Mouse (Mus musculus) ES-E14 (cell line): ENCODE measurements around the gene Acot3.

Experiments used
- CHD2 ChIP-seq: IDR thresholded peaks from 2 replicates; pipeline ENCODE4 v1.6.1; 2014; ENCODE audit warnings: mild to moderate bottlenecking, low read depth, low read length, inconsistent platforms
- HCFC1 ChIP-seq: IDR thresholded peaks from 2 replicates; pipeline ENCODE4 v1.6.1; 2012; ENCODE audit warnings: low read length, inconsistent platforms, borderline replicate concordance; ENCODE audit not compliant: insufficient read depth
- MAFK ChIP-seq: IDR thresholded peaks from 2 replicates; pipeline ENCODE4 v1.6.1; 2014; ENCODE audit warnings: mild to moderate bottlenecking, low read depth, low read length, inconsistent platforms; ENCODE audit not compliant: insufficient read depth
- ZC3H11A ChIP-seq: IDR thresholded peaks from 2 replicates; pipeline ENCODE4 v1.6.1; 2012; ENCODE audit warnings: low read depth, mild to moderate bottlenecking, inconsistent platforms, low read length, borderline replicate concordance
- ZNF384 ChIP-seq: IDR thresholded peaks from 2 replicates; pipeline ENCODE4 v1.6.1; 2012; ENCODE audit warnings: low read depth, low read length, inconsistent platforms

- TF ChIP-seq HCFC1 (no peak), ZNF384 (no peak), MAFK (no peak), ZC3H11A (no peak), CHD2 (no peak)
Observed at GRCm38 (mm10) chr12:84051937-84052474, at the start of gene Acot3.
